Mouse (Mus musculus) forelimb bud, embryonic 11.5 days (tissue): ENCODE data around the gene Rbfox1.
A peak's percentile ranks its signal among the peaks of the same experiment; 100 is the strongest.

Source experiments
- DNase-seq: peaks from one replicate; pipeline ENCODE4 v3.0.0-alpha.2; 2012; ENCODE audit warnings: low read depth, low spot score

Rbfox1 gene

GRCm38 (mm10) chr16:6348581-6349241 is 463.6 kb downstream of the Rbfox1 start:
- DNase-seq, result peak; percentile 20

- DNase-seq, result no peak
Measured at GRCm38 (mm10) chr16:6349381-6349780, 464.2 kb downstream of the Rbfox1 start.

GRCm38 (mm10) chr16:6350256-6350655 is 465.1 kb downstream of the Rbfox1 start:
- no peak for DNase-seq

GRCm38 (mm10) chr16:6353191-6353590 is 468.0 kb downstream of the Rbfox1 start:
- no peak for DNase-seq

GRCm38 (mm10) chr16:6356931-6357330 is 471.8 kb downstream of the Rbfox1 start:
- no peak for DNase-seq

- no peak for DNase-seq
Measured at GRCm38 (mm10) chr16:6365793-6366192, 480.6 kb downstream of the Rbfox1 start.

GRCm38 (mm10) chr16:6366649-6367048 is 481.5 kb downstream of the Rbfox1 start:
- no peak for DNase-seq

- DNase-seq, result no peak
Measured at GRCm38 (mm10) chr16:6380924-6381323, 495.8 kb downstream of the Rbfox1 start.

GRCm38 (mm10) chr16:6381572-6381971 is 496.4 kb downstream of the Rbfox1 start:
- DNase-seq, result no peak

- DNase-seq, result no peak
Measured at GRCm38 (mm10) chr16:6382712-6383111, 497.6 kb downstream of the Rbfox1 start.

- no peak for DNase-seq
Measured at GRCm38 (mm10) chr16:6390278-6390930, 505.2 kb downstream of the Rbfox1 start.

- no peak for DNase-seq
Measured at GRCm38 (mm10) chr16:6396676-6397409, 511.7 kb downstream of the Rbfox1 start.

GRCm38 (mm10) chr16:6397635-6398034 is 512.5 kb downstream of the Rbfox1 start:
- no peak for DNase-seq

- DNase-seq, result no peak
Measured at GRCm38 (mm10) chr16:6402816-6403215, 517.7 kb downstream of the Rbfox1 start.

- DNase-seq, result no peak
Measured at GRCm38 (mm10) chr16:6414846-6415245, 529.7 kb downstream of the Rbfox1 start.

GRCm38 (mm10) chr16:6421623-6422145 is 536.5 kb downstream of the Rbfox1 start:
- DNase-seq, result no peak

- DNase-seq, result no peak
Measured at GRCm38 (mm10) chr16:6423878-6424409, 538.8 kb downstream of the Rbfox1 start.

- DNase-seq, result no peak
Measured at GRCm38 (mm10) chr16:6424738-6425137, 539.6 kb downstream of the Rbfox1 start.

- DNase-seq, result no peak
Measured at GRCm38 (mm10) chr16:6427292-6428281, 542.4 kb downstream of the Rbfox1 start.

GRCm38 (mm10) chr16:6430981-6431380 is 545.8 kb downstream of the Rbfox1 start:
- DNase-seq, result no peak

GRCm38 (mm10) chr16:6436445-6436844 is 551.3 kb downstream of the Rbfox1 start:
- DNase-seq, result no peak
